In the genomic region with DNA sequence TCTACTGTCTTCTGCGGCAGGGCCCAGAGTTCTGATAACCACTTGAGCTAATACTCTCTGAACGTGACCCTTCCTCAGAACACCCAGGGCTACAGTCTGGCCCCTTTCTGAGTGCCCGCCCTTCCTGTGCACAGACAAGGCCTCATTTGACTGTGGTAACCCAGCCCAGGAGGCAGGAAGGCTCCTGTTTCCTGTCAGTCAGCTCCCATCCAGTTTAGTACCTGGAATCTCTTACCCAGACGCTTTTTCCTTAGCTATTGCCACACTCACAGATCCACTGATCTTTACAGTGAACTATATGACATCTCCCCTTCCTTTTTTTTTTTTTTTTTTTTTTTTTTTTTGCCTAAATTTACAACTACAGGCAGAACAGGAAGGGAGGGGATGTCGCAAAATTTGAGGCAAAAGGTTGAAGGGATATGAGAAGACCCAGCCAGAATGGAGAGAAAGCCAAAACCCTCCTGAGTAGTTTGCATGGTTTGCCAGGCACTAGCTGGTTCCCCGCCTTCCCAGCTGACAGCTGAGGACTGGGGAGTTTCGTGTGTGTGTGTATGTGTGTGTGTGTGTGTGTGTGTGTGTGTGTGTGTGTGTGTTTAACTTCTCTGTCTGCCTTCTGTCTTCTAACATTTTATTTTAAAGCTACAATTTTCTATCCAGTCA, we compare ENCODE assay signal across 8 mouse cellular contexts.
DNase-seq lines count a peak whose midpoint lies in the region; ATAC-seq and TF ChIP-seq lines count a peak whose summit lies in the region.

No protein-coding gene starts in this region.

- no peak overlapping the region for H3K4me3 ChIP-seq in heart, embryonic 13.5 days
- no peak overlapping the region for H3K4me3 ChIP-seq in small intestine, adult 2 months (ENCODE audit: low read depth, low read length)

- TF ChIP-seq CTCF in small intestine, adult 2 months (IDR thresholded peaks at IDR 0.05; ENCODE audit: extremely low read depth, insufficient read length, insufficient replicate concordance, low read depth, low read length) = no peak

- H3K4me1 ChIP-seq in heart, embryonic 13.5 days = peaks cover 35% of the 10 kb centered on the region
- H3K4me1 ChIP-seq in small intestine, adult 2 months (ENCODE audit: control insufficient read depth, insufficient read depth, insufficient read length, low read length) = no peaks in the 10 kb centered on the region

- peak overlapping the region; percentile 93 for H3K27ac ChIP-seq in heart, embryonic 13.5 days (replicated peaks)
- peak overlapping the region; percentile 45; the same call in 1 of the 2 replicates for H3K27ac ChIP-seq in small intestine, adult 2 months (ENCODE audit: insufficient read depth, low read depth, low read length)

- DNase-seq in embryo, embryonic 10 days (ENCODE audit: low spot score) = peak; percentile 58
- DNase-seq in embryo, embryonic 10.5 days (ENCODE audit: low spot score) = no peak
- DNase-seq in kidney, postnatal 4 days = peak; percentile 26 to 53
- DNase-seq in Muller cell, postnatal 12 days (ENCODE audit: inconsistent ontology term) = no peak
- DNase-seq in right cerebral cortex, postnatal 36 days (ENCODE audit: low spot score in 2 of 2) = no peak

- H3K9ac ChIP-seq in heart, embryonic 13.5 days = peak overlapping the region; percentile 61

- H3K4me2 ChIP-seq in heart, embryonic 13.5 days = peak overlapping the region; percentile 35

- no peaks in the 10 kb centered on the region for H3K9me3 ChIP-seq in heart, embryonic 13.5 days

- peak; percentile 24 for ATAC-seq in CD4-positive, CD25-positive, alpha-beta regulatory T cell, adult 4 months
- peak; percentile 64; the same call in 1 of the 2 replicates for ATAC-seq in heart, embryonic 13.5 days (ENCODE audit: extremely low read depth, insufficient number of reproducible peaks, low FRiP score, low TSS enrichment)

- H3K36me3 ChIP-seq in heart, embryonic 13.5 days = peaks cover 22% of the 10 kb centered on the region
- no peaks in the 10 kb centered on the region for H3K36me3 ChIP-seq in small intestine, adult 2 months (ENCODE audit: control insufficient read depth, insufficient read depth, low read length)

- TF ChIP-seq POLR2A in small intestine, adult 2 months (IDR thresholded peaks at IDR 0.05; ENCODE audit: low read depth, low read length) = no peak

- H3K27me3 ChIP-seq in heart, embryonic 13.5 days (replicated peaks) = no peaks in the 10 kb centered on the region
- H3K27me3 ChIP-seq in small intestine, adult 2 months (ENCODE audit: control insufficient read depth, insufficient read depth, low read length) = no peaks in the 10 kb centered on the region

- WGBS in heart, embryonic 13.5 days = 16% methylated on average over 7 of the region's 7 CpGs
- WGBS in small intestine, adult 2 months = 52% methylated on average over 7 of the region's 7 CpGs

Comparison
In these comparisons a context has a peak if more than half of its experiments do, and no peak if none do; other contexts are left out.
1. DNase-seq: peak in embryo, embryonic 10 days (single experiment) and kidney, postnatal 4 days (2 of 2); none in embryo, embryonic 10.5 days (single experiment), Muller cell, postnatal 12 days (single experiment) and right cerebral cortex, postnatal 36 days (0 of 2).